Mouse (Mus musculus) liver, embryonic 14.5 days (tissue): ENCODE measurements around the gene Ppif.

Experiments used
- CTCF ChIP-seq: IDR thresholded peaks from 2 replicates; pipeline ENCODE4 v1.5.1; 2016; ENCODE audit warnings: antibody characterized with exemption, low read depth, control low read depth
- EP300 ChIP-seq: IDR thresholded peaks from 2 replicates; pipeline ENCODE4 v1.6.1; 2016; ENCODE audit warnings: antibody characterized with exemption, low read depth

- TF ChIP-seq CTCF, result no peak
- TF ChIP-seq EP300, result no peak
Measured at GRCm38 (mm10) chr14:25742943-25743342, 49.0 kb downstream of the Ppif start.
